Mouse (Mus musculus) c-Kit-positive CD71-positive TER-119-positive erythroid progenitor cells, embryonic 14.5 days (primary cell): Measurements from ENCODE around the gene Tox2.

Experiments
- DNase-seq: peaks from one replicate; pipeline ENCODE4 v3.0.0-alpha.2; 2013; ENCODE audit warnings: low spot score

Gene Tox2

GRCm38 (mm10) chr2:163364785-163365541 lies 162.0 kb downstream of the Tox2 start:
- no peak for DNase-seq

- DNase-seq, result no peak
These were observed 167.2 kb downstream of the Tox2 start for GRCm38 (mm10) chr2:163370175-163370574.

DNA sequence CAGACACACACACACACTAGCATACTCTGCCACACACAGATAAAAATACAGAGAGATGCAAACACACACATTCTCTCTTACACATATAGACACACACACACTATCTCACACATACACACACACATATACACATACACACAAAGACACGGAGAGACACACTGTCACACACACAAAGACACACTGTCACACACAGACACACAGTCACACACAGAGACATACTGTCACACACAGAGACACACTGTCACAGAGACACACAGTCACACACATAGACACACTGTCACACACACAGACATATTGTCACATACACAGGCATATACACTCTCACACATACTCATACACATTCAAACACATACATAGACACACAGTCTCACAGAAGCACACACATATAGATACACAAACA lies 169.7 kb downstream of the Tox2 start:
- no peak for DNase-seq
